Mouse (Mus musculus) stomach, postnatal 0 days (tissue): Measurements from ENCODE around the gene Atcay. TPM values are rescaled to one million over a fixed set of nuclear protein-coding genes. Genes with fewer than 3 reads are reported as not detected.

Experiments used
- ATAC-seq: fragments of 200-750 bp; cut with Nextera tagmentation; 2 replicates; pipeline ENCODE4 v1.8.0; 2017; ENCODE audit not compliant: low FRiP score, low TSS enrichment
- DNase-seq: peaks from one replicate; pipeline ENCODE4 v3.0.0-alpha.2; 2016; ENCODE audit warnings: low spot score
- H3K27ac ChIP-seq: fragments of 300-500 bp; sonication (generic); replicated peaks from 2 replicates; pipeline ENCODE4 v1.5.1; 2014; ENCODE audit warnings: mild to moderate bottlenecking, control low read depth
- H3K27me3 ChIP-seq: fragments of 300-500 bp; sonication (generic); 2 replicates; pipeline ENCODE4 v1.6.1; 2014; ENCODE audit warnings: low read length; ENCODE audit not compliant: control insufficient read depth, insufficient read depth
- H3K36me3 ChIP-seq: fragments of 300-500 bp; sonication (generic); 2 replicates; pipeline ENCODE4 v1.6.1; 2014; ENCODE audit warnings: low read length, mixed read lengths; ENCODE audit not compliant: control insufficient read depth, insufficient read depth
- H3K4me1 ChIP-seq: fragments of 300-500 bp; sonication (generic); replicated peaks from 2 replicates; pipeline ENCODE4 v1.6.1; 2014; ENCODE audit warnings: antibody characterized with exemption; ENCODE audit not compliant: control insufficient read depth, insufficient read depth
- H3K4me2 ChIP-seq: fragments of 300-500 bp; sonication (generic); replicated peaks from 2 replicates; pipeline ENCODE4 v1.6.1; 2014; ENCODE audit warnings: low read depth, mild to moderate bottlenecking, control low read depth, moderate library complexity
- H3K4me3 ChIP-seq: fragments of 300-500 bp; sonication (generic); 2 replicates; pipeline ENCODE4 v1.5.1; 2014; ENCODE audit warnings: low read depth, low read length, control low read depth
- H3K9ac ChIP-seq: fragments of 300-500 bp; sonication (generic); 2 replicates; pipeline ENCODE4 v1.6.1; 2014; ENCODE audit warnings: mild to moderate bottlenecking, low read length, control low read depth, mixed read lengths
- H3K9me3 ChIP-seq: fragments of 300-500 bp; sonication (generic); 2 replicates; pipeline ENCODE4 v1.6.1; 2016; ENCODE audit warnings: low read length; ENCODE audit not compliant: control insufficient read depth
- CTCF ChIP-seq: IDR thresholded peaks from 2 replicates; pipeline ENCODE4 v1.5.1; 2016; ENCODE audit warnings: antibody characterized with exemption, low read depth, mild to moderate bottlenecking, moderate library complexity
- EP300 ChIP-seq: optimal IDR thresholded peaks from 2 replicates; pipeline ENCODE3; 2016; ENCODE audit warnings: antibody characterized with exemption
- WGBS: fragments of 180-500 bp; shearing (Covaris S2); extraction: QIAGEN DNeasy Blood & Tissue Kit; methylation state at CpG from one replicate; pipeline ENCODE4 v1.1.7; 2014; 5-methylcytosine and 5-hydroxymethylcytosine counted together
- polyA plus RNA-seq: library from polyadenylated mRNA; unstranded; fragments of >200 nt; fragmentation: Nextera tagmentation; extraction: Ambion mirVana; gene quantifications from 2 replicates; pipeline ENCODE4 v1.2.1, GENCODE M21; 2015

Gene Atcay
- polyA plus RNA-seq, 1 experiment from 2014 or later: 0.91 TPM

DNA sequence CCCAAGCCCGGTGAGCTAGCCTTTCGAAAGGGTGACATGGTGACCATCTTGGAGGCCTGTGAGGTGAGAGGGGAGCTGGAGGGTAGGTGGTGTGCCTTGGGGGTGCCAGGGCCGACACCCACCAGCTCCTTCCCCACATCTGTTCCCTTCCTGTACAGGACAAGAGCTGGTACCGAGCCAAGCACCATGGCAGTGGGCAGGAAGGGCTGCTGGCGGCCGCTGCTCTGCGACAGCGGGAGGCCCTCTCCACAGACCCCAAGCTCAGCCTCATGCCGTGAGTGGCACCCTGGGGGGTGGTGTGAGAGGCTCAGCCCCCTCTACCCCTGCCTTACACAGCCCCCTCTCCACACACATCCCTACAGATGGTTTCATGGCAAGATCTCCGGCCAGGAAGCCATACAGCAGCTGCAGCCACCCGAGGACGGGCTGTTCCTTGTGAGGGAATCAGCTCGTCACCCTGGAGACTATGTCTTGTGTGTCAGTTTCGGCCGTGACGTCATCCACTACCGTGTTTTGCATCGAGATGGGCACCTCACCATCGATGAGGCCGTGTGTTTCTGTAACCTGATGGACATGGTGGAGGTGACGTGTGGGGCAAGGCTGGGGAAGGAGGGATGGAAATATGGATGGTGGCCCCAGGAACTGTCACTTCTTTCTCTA is 28.7 kb upstream of the Atcay start:
- WGBS: 38% methylated on average over 21 of the region's 21 CpGs
- DNase-seq: no peak
- H3K9ac ChIP-seq: peak overlapping the region; percentile 13; the same call in 1 of the 2 replicates
- peaks cover 5% of the 10 kb centered on the region; the same call in 1 of the 2 replicates for H3K9me3 ChIP-seq
- H3K4me3 ChIP-seq: no peak overlapping the region
- no peak overlapping the region for H3K4me2 ChIP-seq
- no peak for ATAC-seq
- H3K27ac ChIP-seq: no peak overlapping the region
- H3K36me3 ChIP-seq: 0 out of 2 replicates have a peak, but pooled peaks cover 5% of the 10 kb centered on the region
- TF ChIP-seq EP300: no peak
- no peak for TF ChIP-seq CTCF
- peaks cover 18% of the 10 kb centered on the region; the same call in 1 of the 2 replicates for H3K27me3 ChIP-seq
- 0 out of 2 replicates have a peak, but pooled peaks cover 3% of the 10 kb centered on the region for H3K4me1 ChIP-seq

DNA sequence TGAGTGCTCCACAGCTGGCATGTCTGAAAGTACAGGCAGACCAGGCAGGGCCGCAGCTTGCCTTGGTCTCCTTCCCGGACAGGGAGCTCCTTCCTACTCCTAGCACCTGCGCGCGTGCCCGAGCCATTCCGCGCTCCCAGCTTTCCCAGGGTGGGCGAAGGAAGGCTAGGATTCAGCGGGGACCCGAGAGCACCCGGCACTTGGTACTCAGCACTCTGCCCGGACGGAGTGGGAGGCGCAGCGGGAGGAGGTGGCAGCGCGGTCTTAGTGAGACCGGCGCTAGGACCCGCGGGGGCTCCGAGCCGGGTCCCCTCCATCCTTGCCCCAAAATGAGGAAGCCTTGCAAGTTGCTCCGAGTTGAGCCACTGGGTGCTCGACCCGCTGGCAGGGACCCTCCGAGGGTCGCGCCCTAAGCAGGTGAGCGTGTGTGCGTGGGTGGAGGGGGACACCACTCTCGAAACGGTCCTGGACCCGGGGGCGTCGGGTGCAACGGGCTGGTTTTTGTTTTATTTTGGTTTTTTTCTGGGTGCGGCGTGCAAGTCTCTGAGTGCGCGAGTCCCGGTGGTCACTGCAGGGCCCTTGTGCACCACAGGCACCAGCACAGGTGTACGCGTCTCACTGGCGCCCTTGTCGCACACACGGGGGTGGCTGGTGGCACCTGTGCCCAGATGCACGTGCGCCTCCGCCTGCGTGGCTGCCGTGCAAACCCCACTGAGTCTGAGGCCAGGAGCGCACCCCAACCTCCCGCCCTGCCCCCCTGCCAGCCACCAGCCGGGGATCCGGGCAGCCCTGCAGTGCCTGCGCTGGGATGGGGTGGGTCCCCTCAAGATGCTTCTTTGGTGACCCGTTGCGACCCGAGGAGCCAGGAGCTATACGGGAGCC is 26.8 kb upstream of the Atcay start:
- H3K36me3 ChIP-seq: no peaks in the 10 kb centered on the region
- TF ChIP-seq CTCF (no peak), EP300 (no peak)
- peak overlapping the region; percentile 47; the same call in 1 of the 2 replicates for H3K9ac ChIP-seq
- peak overlapping the region; percentile 39 for H3K4me3 ChIP-seq
- peaks cover 21% of the 10 kb centered on the region; the same call in 1 of the 2 replicates for H3K27me3 ChIP-seq
- ATAC-seq (no peak), DNase-seq (peak; percentile 39)
- H3K9me3 ChIP-seq: peaks cover 5% of the 10 kb centered on the region; the same call in 1 of the 2 replicates
- WGBS: 2% methylated on average over 62 of the region's 62 CpGs
- no peak overlapping the region for H3K27ac ChIP-seq
- 0 out of 2 replicates have a peak, but pooled peaks cover 6% of the 10 kb centered on the region for H3K4me1 ChIP-seq
- H3K4me2 ChIP-seq: peak overlapping the region; percentile 68

DNA sequence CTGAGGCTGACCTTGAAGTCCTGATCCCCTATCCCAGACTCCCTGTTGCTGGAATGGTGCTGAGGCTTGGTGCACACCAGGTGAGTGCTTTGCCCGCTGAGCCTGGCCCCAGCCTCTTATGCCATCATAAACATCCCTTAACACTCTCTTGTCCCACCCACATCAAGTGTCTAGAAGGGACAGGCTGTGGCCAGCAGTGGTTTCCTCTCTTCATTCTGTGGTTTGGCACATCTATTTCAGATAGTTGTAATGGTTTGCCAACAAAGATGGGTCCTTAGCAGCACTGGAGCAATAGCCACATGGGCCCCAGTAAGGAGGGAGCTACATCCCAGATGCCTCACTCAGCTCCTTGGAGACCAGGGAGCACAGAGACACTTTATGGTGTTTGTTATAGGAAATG is 24.3 kb upstream of the Atcay start:
- Histone ChIP-seq H3K27me3 (peaks cover 18% of the 10 kb centered on the region; the same call in 1 of the 2 replicates), H3K9ac (no peak overlapping the region), H3K9me3 (no peaks in the 10 kb centered on the region), H3K36me3 (no peaks in the 10 kb centered on the region; the same call in 1 of the 2 replicates), H3K4me1 (0 out of 2 replicates have a peak, but pooled peaks cover 6% of the 10 kb centered on the region), H3K4me2 (no peak overlapping the region), H3K4me3 (no peak overlapping the region), H3K27ac (no peak overlapping the region)
- ATAC-seq (no peak), DNase-seq (no peak)
- WGBS: 44% methylated on average over 1 of the region's 1 CpGs
- TF ChIP-seq CTCF: no peak
- no peak for TF ChIP-seq EP300

DNA sequence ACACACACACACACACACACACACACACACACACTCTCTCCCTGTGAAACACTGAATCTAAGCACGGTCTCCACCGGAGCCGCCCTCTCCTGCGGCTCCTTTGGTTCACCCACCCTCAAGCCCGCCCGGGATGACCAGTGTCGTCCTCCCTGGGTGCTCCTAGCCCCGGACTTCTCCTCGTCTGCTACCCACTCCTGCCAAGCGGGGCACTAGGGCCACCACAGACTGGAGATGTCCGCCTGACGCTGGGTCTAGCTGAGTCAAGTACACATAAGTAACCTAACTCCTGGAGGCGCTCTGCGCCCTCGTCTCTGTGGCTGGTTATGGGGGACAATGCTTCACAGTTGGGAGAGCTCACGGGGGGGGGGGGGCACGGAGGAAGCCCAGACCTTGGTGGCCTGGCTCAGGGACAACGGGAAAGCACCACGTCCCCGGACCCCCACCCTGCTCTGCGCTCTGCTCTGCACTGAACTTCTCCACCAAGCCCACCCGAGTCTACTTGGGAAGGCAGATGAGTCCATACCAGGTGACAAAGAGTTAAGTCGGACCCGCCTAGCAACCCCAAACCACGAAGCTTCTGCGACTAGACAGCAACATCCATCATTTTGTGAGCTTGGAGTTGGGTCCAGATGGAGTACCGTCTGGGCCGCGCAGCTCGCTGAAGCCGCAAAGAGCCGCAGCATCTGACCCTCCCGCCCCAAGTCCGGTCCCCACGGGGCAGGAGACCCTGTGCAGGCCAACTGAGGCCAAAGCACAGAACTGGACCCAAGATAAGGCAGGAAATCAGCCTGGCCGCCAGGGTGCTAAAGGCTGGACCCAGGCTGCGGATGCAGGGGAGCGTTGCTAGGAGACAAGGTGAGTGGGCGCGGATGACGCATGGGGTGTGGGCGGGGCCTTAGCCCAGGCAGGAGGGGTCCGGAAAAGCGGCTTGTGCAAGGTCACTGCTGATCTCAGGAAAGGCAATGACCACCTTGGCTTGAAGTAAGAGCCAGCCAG is 22.1 kb upstream of the Atcay start, which contains the start of gene Matk:
Gene Matk, plus strand, starts transcription at position 512 of the 996 bp plus-strand sequence.
- Histone ChIP-seq H3K4me2 (no peak within 1 kb of the TSS), H3K36me3 (no peaks in the 10 kb centered on the region; the same call in 1 of the 2 replicates), H3K4me1 (0 out of 2 replicates have a peak, but pooled peaks cover 6% of the 10 kb centered on the region), H3K9me3 (no peaks in the 10 kb centered on the region), H3K27ac (no peak within 1 kb of the TSS), H3K27me3 (peaks cover 10% of the 10 kb centered on the region; the same call in 1 of the 2 replicates), H3K9ac (no peak within 1 kb of the TSS), H3K4me3 (no peak within 1 kb of the TSS)
- DNase-seq (peak; percentile 54), ATAC-seq (no peak; the same call in 1 of the 2 replicates)
- TF ChIP-seq CTCF: peak; percentile 28
- no peak for TF ChIP-seq EP300
- 11% methylated on average over 43 of the region's 44 CpGs for WGBS

DNA sequence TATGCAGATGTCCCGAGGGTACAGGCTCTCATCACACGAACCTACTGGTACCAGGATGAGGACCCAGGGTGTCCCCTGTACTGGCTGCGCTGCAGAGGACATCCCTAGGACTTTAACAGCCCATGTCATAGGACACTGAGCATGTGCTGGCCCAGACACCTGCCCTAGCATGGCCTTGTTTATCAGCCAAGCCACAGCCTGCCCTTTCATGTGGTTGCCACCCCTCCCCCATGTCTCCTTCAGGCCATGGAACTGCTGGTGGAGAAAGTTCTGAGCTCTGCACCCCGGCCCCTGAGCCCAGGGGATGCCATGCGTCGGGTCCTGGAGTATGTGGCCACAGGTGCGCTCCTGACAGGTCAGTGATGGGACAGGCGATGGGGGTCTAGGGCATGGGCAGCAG is 18.8 kb upstream of the Atcay start:
- ATAC-seq: no peak
- H3K9me3 ChIP-seq: no peaks in the 10 kb centered on the region
- whole genome bisulfite sequencing: 85% methylated on average over 8 of the region's 8 CpGs

More for the DNA sequence above, 18.8 kb upstream of the Atcay start:
- no peak overlapping the region for H3K4me3 ChIP-seq
- no peak overlapping the region for H3K27ac ChIP-seq
- H3K27me3 ChIP-seq: peaks cover 4% of the 10 kb centered on the region; the same call in 1 of the 2 replicates
- no peak for TF ChIP-seq CTCF
- no peak for TF ChIP-seq EP300
- no peaks in the 10 kb centered on the region; the same call in 1 of the 2 replicates for H3K36me3 ChIP-seq
- H3K4me1 ChIP-seq: 0 out of 2 replicates have a peak, but pooled peaks cover 3% of the 10 kb centered on the region
- no peak for DNase-seq
- no peak overlapping the region for H3K9ac ChIP-seq
- no peak overlapping the region for H3K4me2 ChIP-seq
